8 mouse cellular contexts compared by ENCODE assay signal in genomic region chr5:72665281-72665680, GRCm38 (mm10). TPM values are rescaled to one million over a fixed set of nuclear protein-coding genes. Genes with fewer than 3 reads are reported as not detected.
A peak's percentile ranks its signal among the peaks of the same experiment; 100 is the strongest.
DNase-seq lines count a peak whose midpoint lies in the region; ATAC-seq and TF ChIP-seq lines count a peak whose summit lies in the region.
"Had no signal": no experiment of that assay in that cellular context is flagged by ENCODE, and none has a peak within 500 bp of the region (broad histone marks: within the 10 kb centered on the region; RNA-seq: fewer than 3 reads in every experiment).

No protein-coding gene starts in this region.

- no peak overlapping the region for H3K9ac ChIP-seq in liver, embryonic 12.5 days
- no peak overlapping the region for H3K9ac ChIP-seq in liver, postnatal 0 days (replicated peaks)

- no peak overlapping the region for H3K27ac ChIP-seq in liver, embryonic 12.5 days
- H3K27ac ChIP-seq in liver, postnatal 0 days (ENCODE audit: low read depth), result 0 out of 2 replicates have a peak overlapping the region, but pooled peaks have one; percentile 62

- no peaks in the 10 kb centered on the region for H3K36me3 ChIP-seq in liver, embryonic 12.5 days
- no peaks in the 10 kb centered on the region; the same call in 1 of the 2 replicates for H3K36me3 ChIP-seq in liver, postnatal 0 days (replicated peaks; ENCODE audit: insufficient read depth, low read length)

- H3K4me2 ChIP-seq in liver, embryonic 12.5 days, result no peak overlapping the region
- H3K4me2 ChIP-seq in liver, postnatal 0 days (ENCODE audit: low read depth, low read length), result no peak overlapping the region

- 20% methylated on average over 5 of the region's 5 CpGs for WGBS in liver, embryonic 12.5 days (ENCODE audit: insufficient replicate concordance)
- WGBS in liver, postnatal 0 days (ENCODE audit: insufficient replicate concordance), result 26% methylated on average over 5 of the region's 5 CpGs

- 0 out of 2 replicates have a peak, but pooled peaks cover 4% of the 10 kb centered on the region for H3K27me3 ChIP-seq in liver, embryonic 12.5 days (replicated peaks)
- H3K27me3 ChIP-seq in liver, postnatal 0 days (ENCODE audit: insufficient read depth, low read length), result no peaks in the 10 kb centered on the region

- TF ChIP-seq CTCF in liver, postnatal 0 days (IDR thresholded peaks at IDR 0.05; ENCODE audit: low read depth), result peak; percentile 85

- ATAC-seq in liver, embryonic 12.5 days, result no peak
- peak; percentile 23 for ATAC-seq in liver, postnatal 0 days

- H3K4me1 ChIP-seq in liver, embryonic 12.5 days, result peaks cover 14% of the 10 kb centered on the region
- peaks cover 5% of the 10 kb centered on the region; the same call in 1 of the 2 replicates for H3K4me1 ChIP-seq in liver, postnatal 0 days (ENCODE audit: insufficient read depth)

- TF ChIP-seq EP300 in liver, postnatal 0 days (IDR thresholded peaks at IDR 0.05; ENCODE audit: low read depth), result no peak

- H3K9me3 ChIP-seq in liver, embryonic 12.5 days (replicated peaks), result no peaks in the 10 kb centered on the region
- no peaks in the 10 kb centered on the region for H3K9me3 ChIP-seq in liver, postnatal 0 days (ENCODE audit: low read length)

- H3K4me3 ChIP-seq in liver, embryonic 12.5 days, result no peak overlapping the region
- no peak overlapping the region for H3K4me3 ChIP-seq in liver, postnatal 0 days (ENCODE audit: low read depth, low read length)

- DNase-seq in liver, result peak; percentile 49
- peak; percentile 22 for DNase-seq in Muller cell, postnatal 12 days (ENCODE audit: inconsistent ontology term)
- DNase-seq in cerebellum, postnatal 10 days, result peak; percentile 72 to 81
- peak; percentile 83 for DNase-seq in induced T-regulatory cell, adult 2 months (ENCODE audit: low read depth)
- DNase-seq in liver, postnatal 0 days, result peak; percentile 61
- DNase-seq in right cerebral cortex, postnatal 36 days (ENCODE audit: low spot score in 2 of 2), result peak; percentile 3 to 6

RNA-seq across cellular contexts. Expression of gene Nipal1, which starts 17.7 kb away (rescaled TPM):
- polyA plus RNA-seq in liver, embryonic 12.5 days (2016; fragmentation: Nextera tagmentation; extraction: Ambion mirVana), result 1.2 and 2.6 TPM in 2 replicates
- 75.3 and 76.1 TPM in 2 replicates for polyA plus RNA-seq in liver, postnatal 0 days (2015; fragmentation: Nextera tagmentation; extraction: Ambion mirVana)

RNA-seq across cellular contexts. Expression of gene Cnga1, which starts 21.2 kb away (rescaled TPM):
- not detected in 2 replicates for polyA plus RNA-seq in liver, embryonic 12.5 days (2016; fragmentation: Nextera tagmentation; extraction: Ambion mirVana)
- polyA plus RNA-seq in liver, postnatal 0 days (2015; fragmentation: Nextera tagmentation; extraction: Ambion mirVana), result not detected in 2 replicates
- polyA plus RNA-seq: gonadal fat pad, adult 2 months had no signal

Comparison
In these comparisons a context has a peak if more than half of its experiments do, and no peak if none do; other contexts are left out.
1. RNA of gene Nipal1, which starts 17.7 kb away (polyA plus RNA-seq): 75.3 to 76.1 TPM in liver, postnatal 0 days; 1.2 to 2.6 TPM in liver, embryonic 12.5 days; every median in the first group is over 10 times any median in the second.
2. DNase-seq: peak in every context shown above with its lines; median percentile 83 in induced T-regulatory cell, adult 2 months; 76 in cerebellum, postnatal 10 days; 61 in liver, postnatal 0 days; 49 in liver; 22 in Muller cell, postnatal 12 days; 4 in right cerebral cortex, postnatal 36 days.